Mouse (Mus musculus): Measurements from ENCODE around the gene Cep350. TPM values are rescaled to one million over a fixed set of nuclear protein-coding genes. Genes with fewer than 3 reads are reported as not detected.

Gene Cep350
- polyA plus RNA-seq, 1 experiment from 2014 or later: 9.3 TPM

- DNase-seq (ENCODE audit: low spot score) (peak; percentile 60), ATAC-seq (peak; percentile 66)
- WGBS: 78% methylated on average over 5 of the region's 5 CpGs
- no peak overlapping the region for H3K27ac ChIP-seq (ENCODE audit: low read length)
- peaks cover 16% of the 10 kb centered on the region for H3K36me3 ChIP-seq (ENCODE audit: insufficient read depth, low read length)
- no peaks in the 10 kb centered on the region for H3K4me1 ChIP-seq (ENCODE audit: insufficient read depth, low read depth, low read length)
- no peak overlapping the region for H3K9ac ChIP-seq (replicated peaks; ENCODE audit: low read depth)
- no peak for TF ChIP-seq CTCF (IDR thresholded peaks at IDR 0.05)
- TF ChIP-seq EP300 (IDR thresholded peaks at IDR 0.05): no peak
- H3K4me3 ChIP-seq (ENCODE audit: low read depth, low read length): no peak overlapping the region
- H3K27me3 ChIP-seq (replicated peaks; ENCODE audit: insufficient read depth, low read length): no peaks in the 10 kb centered on the region
- H3K9me3 ChIP-seq (ENCODE audit: low read length): no peaks in the 10 kb centered on the region
- H3K4me2 ChIP-seq (replicated peaks; ENCODE audit: low read depth, low read length): no peak overlapping the region
Measured at GRCm38 (mm10) chr1:155795791-155796233, 177.2 kb downstream of the Cep350 start.

Other genes with a start within 250 kb of the Cep350 start
- gene Lhx4, start 221.6 kb downstream of the Cep350 start, polyA plus RNA-seq (2015; fragmentation: Nextera tagmentation; extraction: Ambion mirVana): not detected in 2 replicates
- 58.1 and 62.9 TPM in 2 replicates for gene Qsox1, start 160.4 kb downstream of the Cep350 start, polyA plus RNA-seq (2015; fragmentation: Nextera tagmentation; extraction: Ambion mirVana)
- gene Tor1aip2, start 62.1 kb upstream of the Cep350 start, polyA plus RNA-seq (2015; fragmentation: Nextera tagmentation; extraction: Ambion mirVana): 55.2 and 58.3 TPM in 2 replicates
- gene Tor1aip1, start 63.2 kb upstream of the Cep350 start, polyA plus RNA-seq (2015; fragmentation: Nextera tagmentation; extraction: Ambion mirVana): 51.1 and 54.8 TPM in 2 replicates
- 0.04 and 0.10 TPM in 2 replicates for gene Fam163a, start 231.8 kb upstream of the Cep350 start, polyA plus RNA-seq (2015; fragmentation: Nextera tagmentation; extraction: Ambion mirVana)

Data from lung, postnatal 0 days (tissue).